Mouse (Mus musculus) olfactory bulb, adult 2 months (tissue): ENCODE data around the gene Gucd1.

Experiments used
- CTCF ChIP-seq: fragments of 200-500 bp; IDR thresholded peaks from 2 replicates; pipeline ENCODE4 v1.5.1; 2012; ENCODE audit warnings: low read depth, mild to moderate bottlenecking, low read length, moderate library complexity; ENCODE audit not compliant: insufficient read depth
- POLR2A ChIP-seq: fragments of 200-500 bp; IDR thresholded peaks from 2 replicates; pipeline ENCODE4 v1.6.1; 2012; ENCODE audit warnings: mild to moderate bottlenecking, low read depth, low read length, moderate library complexity; ENCODE audit not compliant: insufficient read depth

- TF ChIP-seq POLR2A (no peak), CTCF (no peak)
Measured at GRCm38 (mm10) chr10:75407741-75408140, 110.0 kb downstream of the Gucd1 start.
